ENCODE assay signal across 8 mouse cellular contexts in genomic region chr10:98916781-98917340, GRCm38 (mm10). TPM values are rescaled to one million over a fixed set of nuclear protein-coding genes. Genes with fewer than 3 reads are reported as not detected.
DNase-seq lines count a peak whose midpoint lies in the region; ATAC-seq and TF ChIP-seq lines count a peak whose summit lies in the region.

No protein-coding gene starts in this region.

- 70% methylated on average over 10 of the region's 10 CpGs for WGBS in heart, embryonic 11.5 days (ENCODE audit: insufficient replicate concordance)
- 81% methylated on average over 10 of the region's 10 CpGs for WGBS in hindbrain, embryonic 10.5 days
- WGBS in liver, postnatal 0 days (ENCODE audit: insufficient replicate concordance) = 69% methylated on average over 10 of the region's 10 CpGs

- no peak for DNase-seq in heart, postnatal 36 days
- peak; percentile 17 for DNase-seq in CH12.LX (ENCODE audit: extremely low read depth)
- no peak for DNase-seq in hindbrain, embryonic 10.5 days (ENCODE audit: low spot score)
- DNase-seq in liver, postnatal 0 days = no peak
- DNase-seq in MN1 (ENCODE audit: low spot score) = no peak
- no peak for DNase-seq in embryo, embryonic 11 days

- no peak; the same call in 1 of the 2 replicates for TF ChIP-seq RAD21 in CH12.LX (IDR thresholded peaks at IDR 0.05; ENCODE audit: low read depth, low read length)

- peaks cover 6% of the 10 kb centered on the region for H3K4me1 ChIP-seq in heart, embryonic 11.5 days (ENCODE audit: control insufficient read depth, insufficient read depth, low read length)
- H3K4me1 ChIP-seq in CH12.LX (ENCODE audit: control insufficient read depth in 1 of 2, insufficient read depth in 2 of 2) = peaks cover 2 to 35% of the 10 kb centered on the region in 2 experiments; a peak in 2 of 4 replicates
- peaks cover 20% of the 10 kb centered on the region for H3K4me1 ChIP-seq in hindbrain, embryonic 10.5 days (replicated peaks)
- H3K4me1 ChIP-seq in liver, postnatal 0 days (ENCODE audit: insufficient read depth) = peaks cover 8% of the 10 kb centered on the region

- no peak for TF ChIP-seq EP300 in CH12.LX (IDR thresholded peaks at IDR 0.05; ENCODE audit: low read length)
- no peak for TF ChIP-seq EP300 in liver, postnatal 0 days (IDR thresholded peaks at IDR 0.05; ENCODE audit: low read depth)

- dilution Hi-C loops in CH12.LX (cut with MboI; ENCODE audit: extremely low pct_ligation_motif_present, extremely low pct_unique_long_range_greater_than_20kb, low sequenced_read_pairs) = no loop called here

- no peak overlapping the region for H3K27ac ChIP-seq in heart, embryonic 11.5 days (ENCODE audit: low read depth, low read length)
- no peak overlapping the region for H3K27ac ChIP-seq in CH12.LX (ENCODE audit: insufficient read depth, low read depth)
- peak overlapping the region; percentile 98; the same call in 1 of the 2 replicates for H3K27ac ChIP-seq in hindbrain, embryonic 10.5 days
- H3K27ac ChIP-seq in liver, postnatal 0 days (ENCODE audit: low read depth) = no peak overlapping the region

- peak overlapping the region; percentile 99 for H3K4me3 ChIP-seq in heart, embryonic 11.5 days (ENCODE audit: low read depth, low read length)
- H3K4me3 ChIP-seq in CH12.LX (replicated peaks in 1 of 3; ENCODE audit: low read depth in 2 of 3, low read length in 2 of 3, poor library complexity in 1 of 3) = peak overlapping the region; percentile 59 to 98 (median 89)
- H3K4me3 ChIP-seq in hindbrain, embryonic 10.5 days = peak overlapping the region; percentile 97
- H3K4me3 ChIP-seq in liver, postnatal 0 days (ENCODE audit: low read depth, low read length) = peak overlapping the region; percentile 97; the same call in 1 of the 2 replicates

- in situ Hi-C loops in CH12.LX (cut with MboI; ENCODE audit: low pct_ligation_motif_present, low pct_unique_long_range_greater_than_20kb, low sequenced_read_pairs) = loop anchor here (25.0 kb wide), 1 partner anchor 170 kb away; no protein-coding TSS in a partner anchor

- peak in 1 of 2 experiments; percentile 18; a peak in 1 of 4 replicates for TF ChIP-seq CTCF in CH12.LX (conservative IDR thresholded peaks at IDR 0.05 in 1 of 2, IDR thresholded peaks at IDR 0.05 in 1 of 2; ENCODE audit: low read depth in 2 of 2, low read length in 2 of 2)
- no peak for TF ChIP-seq CTCF in liver, postnatal 0 days (IDR thresholded peaks at IDR 0.05; ENCODE audit: low read depth)

- no peak overlapping the region for H3K9ac ChIP-seq in heart, embryonic 11.5 days (ENCODE audit: low read depth, low read length)
- H3K9ac ChIP-seq in CH12.LX (ENCODE audit: insufficient read depth, low read depth) = peak overlapping the region; percentile 95
- no peak overlapping the region for H3K9ac ChIP-seq in liver, postnatal 0 days (replicated peaks)

- H3K36me3 ChIP-seq in heart, embryonic 11.5 days (ENCODE audit: control insufficient read depth, insufficient read depth, low read length) = no peaks in the 10 kb centered on the region
- peaks cover 0 to under 1% of the 10 kb centered on the region in 2 experiments for H3K36me3 ChIP-seq in CH12.LX (replicated peaks in 1 of 2; ENCODE audit: control insufficient read depth in 1 of 2, insufficient read depth in 1 of 2, low read length in 1 of 2)
- no peaks in the 10 kb centered on the region for H3K36me3 ChIP-seq in hindbrain, embryonic 10.5 days
- no peaks in the 10 kb centered on the region for H3K36me3 ChIP-seq in liver, postnatal 0 days (replicated peaks; ENCODE audit: insufficient read depth, low read length)

- intact Hi-C loops in heart, postnatal 36 days (cut with DNase I) = loop anchor here (5.0 kb wide), 2 partner anchors 40 to 255 kb away; no protein-coding TSS in a partner anchor

- H3K9me3 ChIP-seq in heart, embryonic 11.5 days (replicated peaks; ENCODE audit: control insufficient read depth, low read length) = no peaks in the 10 kb centered on the region
- no peaks in the 10 kb centered on the region for H3K9me3 ChIP-seq in CH12.LX (replicated peaks; ENCODE audit: low read length)
- H3K9me3 ChIP-seq in hindbrain, embryonic 10.5 days = no peaks in the 10 kb centered on the region
- H3K9me3 ChIP-seq in liver, postnatal 0 days (ENCODE audit: low read length) = no peaks in the 10 kb centered on the region

- no peaks in the 10 kb centered on the region for H3K27me3 ChIP-seq in heart, embryonic 11.5 days (ENCODE audit: control insufficient read depth, insufficient read depth, low read length)
- H3K27me3 ChIP-seq in CH12.LX (replicated peaks) = no peaks in the 10 kb centered on the region
- H3K27me3 ChIP-seq in hindbrain, embryonic 10.5 days (ENCODE audit: insufficient read depth, poor library complexity, severe bottlenecking) = no peaks in the 10 kb centered on the region; the same call in 1 of the 2 replicates
- H3K27me3 ChIP-seq in liver, postnatal 0 days (ENCODE audit: insufficient read depth, low read length) = no peaks in the 10 kb centered on the region

- H3K79me2 ChIP-seq in CH12.LX (replicated peaks; ENCODE audit: control insufficient read depth, extremely low read depth, insufficient read depth, poor library complexity, severe bottlenecking) = peaks cover 48% of the 10 kb centered on the region

- ATAC-seq in heart, embryonic 11.5 days (replicated peaks; ENCODE audit: insufficient number of reproducible peaks, low FRiP score, low TSS enrichment) = no peak
- ATAC-seq in liver, postnatal 0 days = no peak
- no peak for ATAC-seq in activated CD4-positive, CD25-positive, alpha-beta regulatory T cell, adult 4 months

- peak overlapping the region; percentile 93 for H3K4me2 ChIP-seq in heart, embryonic 11.5 days
- peak overlapping the region; percentile 90 for H3K4me2 ChIP-seq in CH12.LX (ENCODE audit: insufficient read depth, low read depth, poor library complexity, severe bottlenecking)
- H3K4me2 ChIP-seq in liver, postnatal 0 days (ENCODE audit: low read depth, low read length) = peak overlapping the region; percentile 99

- no peak for TF ChIP-seq POLR2A in CH12.LX (IDR thresholded peaks at IDR 0.05; ENCODE audit: low read depth, low read length)

TF ChIP-seq in CH12.LX, 34 proteins besides CTCF, POLR2A, EP300 and RAD21:
- no peak for TF ChIP-seq MEF2A (IDR thresholded peaks at IDR 0.05; ENCODE audit: borderline replicate concordance, low read depth, low read length)
- TF ChIP-seq BHLHE40 (IDR thresholded peaks at IDR 0.05; ENCODE audit: low read depth, low read length) = no peak
- TF ChIP-seq ZC3H11A (IDR thresholded peaks at IDR 0.05; ENCODE audit: low read depth, low read length) = no peak
- no peak for TF ChIP-seq JUN (IDR thresholded peaks at IDR 0.05; ENCODE audit: insufficient read depth, low read depth, low read length)
- TF ChIP-seq TBP (conservative IDR thresholded peaks at IDR 0.05; ENCODE audit: low read depth, low read length) = no peak
- peak; percentile 36; the same call in 1 of the 2 replicates for TF ChIP-seq CHD1 (IDR thresholded peaks at IDR 0.05; ENCODE audit: low read depth, low read length)
- no peak for TF ChIP-seq USF2 (conservative IDR thresholded peaks at IDR 0.05; ENCODE audit: low read depth, low read length)
- no peak for TF ChIP-seq CHD2 (IDR thresholded peaks at IDR 0.05; ENCODE audit: low read length)
- no peak for TF ChIP-seq HCFC1 (IDR thresholded peaks at IDR 0.05; ENCODE audit: low read depth, low read length)
- no peak for TF ChIP-seq ZMIZ1 (IDR thresholded peaks at IDR 0.05; ENCODE audit: low read depth, low read length)
- no peak for TF ChIP-seq IRF4 (IDR thresholded peaks at IDR 0.05; ENCODE audit: low read depth, low read length)
- TF ChIP-seq MYC (IDR thresholded peaks at IDR 0.05; ENCODE audit: low read depth, low read length) = no peak
- TF ChIP-seq KAT2A (IDR thresholded peaks at IDR 0.05; ENCODE audit: insufficient replicate concordance, low read length) = no peak
- TF ChIP-seq MAFK (IDR thresholded peaks at IDR 0.05; ENCODE audit: insufficient replicate concordance, low read length) = no peak
- TF ChIP-seq ZNF384 (IDR thresholded peaks at IDR 0.05; ENCODE audit: low read depth, low read length) = peak; percentile 58

RNA-seq across cellular contexts. Expression of gene Atp2b1, which starts 2.7 kb away (rescaled TPM):
- polyA plus RNA-seq in heart, embryonic 11.5 days (2014; fragmentation: Nextera tagmentation; extraction: Ambion mirVana) = 94.3 and 104 TPM in 2 replicates
- 10 to 100 TPM; 69.0 to 69.9 TPM for total RNA-seq in heart, postnatal 36 days (2021)
- 29.8 and 31.7 TPM in 2 replicates for total RNA-seq in CH12.LX (2012; rRNA removed)
- 21.2 and 25.0 TPM in 2 replicates for total RNA-seq in CH12.LX (2014; rRNA removed)
- polyA plus RNA-seq in CH12.LX (2012; ENCODE audit: insufficient read length, low read depth) = 41.7 and 49.7 TPM in 2 replicates
- 90.4 and 93.7 TPM in 2 replicates for polyA plus RNA-seq in hindbrain, embryonic 10.5 days (2016; fragmentation: Nextera tagmentation; extraction: Ambion mirVana)
- polyA plus RNA-seq in liver, postnatal 0 days (2015; fragmentation: Nextera tagmentation; extraction: Ambion mirVana) = 33.3 and 37.0 TPM in 2 replicates
- 100 to 1,000 TPM in 1 of 2 experiments, 10 to 100 TPM in 1; 95.0 to 130 TPM for polyA plus RNA-seq in activated CD4-positive, CD25-positive, alpha-beta regulatory T cell, adult 4 months (2017; shearing (Covaris generic))
